Mouse (Mus musculus) cerebellum, adult 11-12 months (tissue): Measurements from ENCODE around the gene Gm3285.

ENCODE experiments used
- DNase-seq: peaks from one replicate; pipeline ENCODE4 v3.0.0; 2022

The Gm3285 gene

DNA sequence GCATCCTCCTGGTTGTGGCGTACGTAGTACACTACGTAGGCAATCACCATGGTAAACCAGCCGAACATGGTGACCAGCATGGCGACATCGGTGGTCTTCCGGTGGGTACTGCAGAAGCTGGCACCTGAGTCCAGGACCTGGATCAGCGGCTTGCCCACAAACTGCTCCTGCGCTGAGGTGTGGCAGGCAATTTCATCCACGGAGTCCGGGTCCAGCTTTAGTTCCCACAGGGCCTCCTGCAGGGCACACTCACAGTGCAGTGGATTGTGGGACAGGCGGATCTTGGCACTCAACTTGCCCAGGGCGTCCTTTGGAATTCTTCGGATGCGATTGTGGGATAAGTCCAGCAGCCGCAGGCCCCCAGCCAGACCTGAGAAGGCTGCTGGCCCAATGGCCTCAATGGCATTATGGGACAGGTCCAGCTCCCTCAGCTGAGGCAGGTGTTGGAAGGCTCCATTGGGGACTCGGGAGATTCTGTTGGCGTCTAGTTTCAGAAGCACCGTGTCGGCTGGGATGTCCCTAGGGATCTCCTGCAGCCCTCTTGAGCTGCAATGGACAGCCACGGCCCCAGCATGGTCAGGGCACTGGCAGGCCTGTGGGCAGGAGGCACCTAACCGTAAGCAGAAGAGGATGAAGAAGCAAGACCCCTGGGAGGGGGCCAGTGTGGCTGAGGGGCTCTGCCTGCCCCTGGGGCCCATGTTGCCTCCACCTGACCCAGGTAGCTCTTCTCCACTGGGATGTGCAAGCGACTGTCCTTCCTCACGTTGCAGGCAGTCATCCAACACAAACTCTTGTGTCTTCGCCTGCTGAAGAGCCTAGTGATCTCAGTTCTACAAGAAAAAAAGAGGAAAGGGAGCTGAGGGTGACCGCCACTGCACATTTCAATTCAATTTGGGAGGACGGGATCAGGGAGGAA, 39.4 kb downstream of the Gm3285 start:
- DNase-seq, result peak; percentile 22

DNA sequence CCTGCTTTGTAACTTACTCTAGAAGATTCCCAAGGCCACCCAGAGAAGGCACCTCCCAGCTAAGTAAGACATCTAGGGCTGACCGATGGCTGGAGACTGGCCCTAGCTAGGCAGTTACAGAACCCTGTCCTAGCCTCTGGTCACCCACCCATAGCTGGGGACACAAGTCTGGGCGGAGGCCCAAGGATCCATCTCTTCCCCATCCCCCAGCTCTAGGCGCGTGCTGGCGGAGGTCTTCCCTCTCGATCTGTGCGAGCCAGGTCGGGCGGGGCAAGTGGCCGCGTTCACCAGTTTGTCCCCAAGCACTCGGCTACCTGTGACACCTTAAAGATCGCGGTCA, 40.1 kb downstream of the Gm3285 start:
- peak; percentile 32 for DNase-seq

DNA sequence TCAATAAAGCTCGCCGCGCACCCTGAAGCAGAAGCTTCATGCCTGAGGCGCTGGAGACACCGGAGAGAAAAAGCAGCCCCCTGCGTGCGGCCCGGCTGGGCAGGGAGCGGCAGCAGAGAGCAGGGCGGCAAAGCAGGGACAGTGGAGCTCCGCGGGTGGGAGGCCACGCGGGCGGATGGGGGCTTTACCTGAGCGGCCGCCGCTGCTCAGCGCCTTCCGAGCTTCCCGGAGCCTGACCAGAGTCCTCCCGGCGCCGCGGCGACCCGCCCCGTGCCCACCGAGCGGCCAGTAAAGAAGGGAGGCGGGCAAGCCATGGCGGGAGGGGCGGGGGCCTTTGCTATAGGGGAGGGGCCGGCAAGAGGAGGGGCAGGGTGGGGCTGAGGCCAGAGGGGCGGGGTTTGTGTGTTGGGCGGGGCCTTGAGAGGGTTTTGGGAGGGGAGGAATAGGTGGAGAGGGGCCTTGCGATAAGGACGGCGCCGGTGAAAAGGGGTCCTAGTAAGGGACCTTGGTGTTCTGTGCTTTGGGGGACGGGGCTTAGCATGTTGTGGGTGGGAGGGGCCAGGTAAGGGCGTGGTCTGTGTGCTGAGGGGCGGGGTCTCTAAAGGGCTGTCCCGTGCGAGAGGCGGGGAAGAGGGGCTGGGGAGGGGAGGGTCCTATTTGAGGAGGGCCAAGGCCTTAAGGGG, 40.6 kb downstream of the Gm3285 start, which contains the start of gene Lrrc3:
Gene Lrrc3, minus strand, starts transcription at position 326 of the 683 bp plus-strand sequence.
- peak; percentile 32 for DNase-seq

DNA sequence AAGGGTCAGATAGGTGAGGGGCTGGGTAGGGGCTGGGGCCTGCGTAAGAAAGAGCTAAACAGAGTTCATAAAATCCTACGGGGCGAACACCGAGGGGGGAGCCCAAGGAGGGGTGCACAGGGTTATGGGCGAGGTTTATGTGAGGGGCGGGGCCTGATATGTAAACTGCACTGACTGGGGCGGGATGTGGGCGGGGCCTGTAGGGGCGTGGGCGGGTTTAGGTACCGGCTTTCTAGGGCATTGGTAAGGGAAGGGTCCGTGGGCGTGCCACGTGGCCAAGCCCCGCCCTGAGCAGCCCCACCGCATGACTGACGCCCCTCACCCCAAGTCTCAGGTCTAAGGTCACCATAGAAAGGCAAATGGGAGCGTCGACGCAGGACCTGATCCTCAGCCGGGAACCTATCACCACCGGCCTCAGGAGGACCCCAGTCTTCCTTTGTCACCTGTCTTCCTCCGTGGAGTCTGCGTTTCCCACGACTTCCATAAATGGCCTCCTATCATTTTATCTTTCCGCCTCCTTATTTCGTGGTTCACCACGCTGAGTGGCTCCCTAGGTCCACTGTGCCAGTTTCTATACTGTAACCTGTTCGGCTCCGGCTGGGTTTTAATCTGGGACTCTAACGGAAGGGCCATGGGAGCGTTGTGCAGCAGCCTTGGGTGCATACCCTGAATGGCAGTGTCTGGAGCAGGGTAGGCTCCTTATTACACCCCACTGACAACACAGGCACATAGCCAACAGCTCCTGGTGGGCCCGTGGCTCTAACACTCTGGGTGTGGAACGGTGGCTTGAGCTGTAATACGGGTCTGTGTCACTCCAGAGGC, 41.3 kb downstream of the Gm3285 start:
- peak; percentile 50 for DNase-seq
